Mouse (Mus musculus) bone marrow macrophage, adult 2 months (primary cell): ENCODE results near the gene Ncs1.

Source experiments
- CTCF ChIP-seq: IDR thresholded peaks from 2 replicates; pipeline ENCODE4 v1.5.1; 2012; ENCODE audit warnings: low read depth, mild to moderate bottlenecking, low read length, moderate library complexity
- POLR2A ChIP-seq: IDR thresholded peaks from 2 replicates; pipeline ENCODE4 v1.6.1; 2012; ENCODE audit warnings: mild to moderate bottlenecking, low read depth, low read length, borderline replicate concordance

- TF ChIP-seq CTCF: no peak
- no peak for TF ChIP-seq POLR2A
These were observed 17.4 kb downstream of the Ncs1 start for GRCm38 (mm10) chr2:31263039-31263461.
